Mouse (Mus musculus) forebrain, embryonic 10.5 days (tissue): ENCODE results near the gene Rpusd3. TPM values are rescaled to one million over a fixed set of nuclear protein-coding genes. Genes with fewer than 3 reads are reported as not detected.

Experiments
- DNase-seq: peaks from one replicate; pipeline ENCODE4 v3.0.0-alpha.2; 2017; ENCODE audit warnings: low spot score; ENCODE audit errors: extremely low spot score
- H3K27ac ChIP-seq: fragments of 300-500 bp; sonication (generic); 2 replicates; pipeline ENCODE4 v1.5.1; 2016; ENCODE audit warnings: mild to moderate bottlenecking
- H3K27me3 ChIP-seq: fragments of 300-500 bp; sonication (generic); 2 replicates; pipeline ENCODE4 v1.6.1; 2016; ENCODE audit warnings: mild to moderate bottlenecking; ENCODE audit not compliant: poor library complexity, severe bottlenecking
- H3K36me3 ChIP-seq: fragments of 300-500 bp; sonication (generic); replicated peaks from 2 replicates; pipeline ENCODE4 v1.6.1; 2016; ENCODE audit warnings: mild to moderate bottlenecking, moderate library complexity
- H3K4me1 ChIP-seq: fragments of 300-500 bp; sonication (generic); 2 replicates; pipeline ENCODE4 v1.6.1; 2016
- H3K4me3 ChIP-seq: fragments of 300-500 bp; sonication (generic); 2 replicates; pipeline ENCODE4 v1.5.1; 2016; ENCODE audit warnings: mild to moderate bottlenecking, moderate library complexity
- H3K9me3 ChIP-seq: fragments of 300-500 bp; sonication (generic); 2 replicates; pipeline ENCODE4 v1.6.1; 2016; ENCODE audit warnings: mild to moderate bottlenecking, moderate library complexity
- WGBS: fragments of 180-500 bp; shearing (Covaris S2); methylation state at CpG from one replicate; pipeline ENCODE4 v1.1.7; 2016; 5-methylcytosine and 5-hydroxymethylcytosine counted together
- polyA plus RNA-seq: library from polyadenylated mRNA; unstranded; fragments of >200 nt; fragmentation: Nextera tagmentation; extraction: Ambion mirVana; gene quantifications from 2 replicates; pipeline ENCODE4 v1.2.1, GENCODE M21; 2016

Gene Rpusd3
- polyA plus RNA-seq, 1 experiment from 2014 or later = 38.3 TPM

DNA sequence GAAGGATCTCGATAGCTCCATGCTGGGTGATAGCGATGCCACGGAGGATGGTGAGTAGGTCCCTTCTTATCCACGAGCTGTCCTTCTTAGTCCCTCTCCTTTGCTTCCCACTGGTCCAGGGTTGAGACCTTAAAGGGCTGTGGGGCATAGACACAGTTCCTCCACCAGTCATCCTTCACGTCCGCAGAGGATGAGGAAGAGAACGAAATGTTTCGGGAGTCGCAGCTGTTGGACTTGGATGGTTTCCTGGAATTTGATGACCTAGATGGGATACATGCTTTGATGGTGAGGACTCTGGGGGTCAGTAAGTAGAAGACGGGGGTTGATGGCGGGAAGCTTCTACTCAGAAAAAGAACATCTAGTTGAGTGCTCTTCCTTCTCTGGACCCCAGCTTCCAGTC, 24.3 kb downstream of the Rpusd3 start:
- Histone ChIP-seq H3K4me3 (no peak overlapping the region), H3K36me3 (peaks cover 31% of the 10 kb centered on the region), H3K27ac (no peak overlapping the region), H3K9me3 (no peaks in the 10 kb centered on the region), H3K27me3 (peaks cover 21% of the 10 kb centered on the region), H3K4me1 (peaks cover 22% of the 10 kb centered on the region)
- no peak for DNase-seq
- WGBS = 94% methylated on average over 11 of the region's 11 CpGs

DNA sequence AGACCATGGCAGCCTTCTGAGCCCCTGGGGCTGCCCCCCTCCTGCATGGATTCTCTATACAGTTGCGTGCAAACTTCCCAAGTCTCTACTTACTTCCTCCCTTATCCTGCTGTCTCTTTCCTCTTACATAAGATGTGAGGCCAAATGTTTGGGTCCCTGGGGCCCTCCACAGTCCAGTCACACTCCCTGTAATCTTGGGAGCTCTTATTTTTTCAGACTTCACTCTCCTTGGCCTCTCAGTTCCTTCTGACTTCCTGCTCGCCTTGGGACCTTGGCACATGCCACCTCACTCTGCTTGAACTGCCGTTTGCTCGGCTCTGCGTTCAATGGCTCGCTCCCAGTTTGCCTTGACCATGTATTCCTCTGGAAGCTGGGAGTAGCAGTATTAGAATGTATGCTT, 25.2 kb downstream of the Rpusd3 start:
- no peak for DNase-seq
- peaks cover 22% of the 10 kb centered on the region for H3K4me1 ChIP-seq
- 89% methylated on average over 6 of the region's 6 CpGs for WGBS
- peaks cover 21% of the 10 kb centered on the region for H3K27me3 ChIP-seq
- H3K27ac ChIP-seq = no peak overlapping the region
- H3K9me3 ChIP-seq = no peaks in the 10 kb centered on the region
- peaks cover 38% of the 10 kb centered on the region for H3K36me3 ChIP-seq
- H3K4me3 ChIP-seq = no peak overlapping the region

DNA sequence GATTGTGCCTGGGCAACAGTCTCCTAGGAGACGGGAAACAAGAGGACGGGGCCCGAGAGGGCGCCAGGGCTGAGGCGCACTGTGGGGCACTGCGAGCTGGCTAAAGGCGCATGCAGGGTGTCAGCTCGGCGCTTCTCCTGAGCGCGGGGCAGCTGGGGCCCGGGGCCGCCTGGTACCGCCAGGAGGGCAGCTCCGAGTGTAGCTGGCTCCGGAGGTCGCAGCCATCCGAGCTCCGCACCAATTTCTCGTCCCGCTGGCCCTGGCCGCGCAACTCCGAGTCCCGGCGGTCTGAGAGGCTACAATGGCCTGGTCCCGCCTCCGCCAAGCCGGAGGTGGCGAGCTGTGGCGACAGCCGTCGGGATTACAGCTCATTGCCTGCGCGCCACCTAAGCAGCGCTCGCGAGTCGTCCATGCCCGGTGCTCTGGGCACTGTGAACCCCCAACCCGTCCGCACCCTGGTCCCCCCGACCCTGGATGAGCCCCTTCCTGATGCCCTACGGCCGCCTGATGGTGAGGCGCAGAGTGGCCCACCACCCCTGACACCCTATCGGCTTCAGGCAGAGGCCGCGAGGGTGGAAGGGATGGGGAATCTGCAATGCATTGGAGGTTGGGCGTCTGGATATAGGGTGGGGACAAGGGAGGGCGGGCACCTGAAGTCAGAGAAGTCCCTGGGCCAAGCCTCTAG, 26.6 kb downstream of the Rpusd3 start:
- peak overlapping the region; percentile 61 for H3K4me3 ChIP-seq
- H3K9me3 ChIP-seq = no peaks in the 10 kb centered on the region
- H3K27me3 ChIP-seq = peaks cover 21% of the 10 kb centered on the region
- peaks cover 22% of the 10 kb centered on the region for H3K4me1 ChIP-seq
- peak overlapping the region; percentile 90 for H3K27ac ChIP-seq
- peak; percentile 79 for DNase-seq
- peaks cover 53% of the 10 kb centered on the region for H3K36me3 ChIP-seq
- WGBS = under 1% methylated on average over 51 of the region's 51 CpGs

DNA sequence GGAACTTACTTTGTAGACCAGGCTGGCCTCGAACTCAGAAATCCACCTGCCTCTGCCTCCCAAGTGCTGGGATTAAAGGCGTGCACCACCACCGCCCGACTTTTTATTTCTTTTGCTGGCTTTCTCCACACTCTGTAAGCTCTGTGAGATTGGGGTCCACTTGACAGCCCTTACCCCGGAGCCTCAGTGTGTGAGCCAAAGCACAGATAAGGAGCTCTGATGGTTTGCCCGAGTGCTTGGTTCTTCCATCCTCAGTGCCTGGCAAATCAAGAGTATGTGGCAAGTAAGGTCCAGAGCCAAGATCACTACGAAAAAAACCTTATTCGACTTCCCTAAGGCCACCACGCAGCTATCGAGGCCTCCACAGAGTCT, 27.1 kb downstream of the Rpusd3 start:
- Histone ChIP-seq H3K4me3 (peak overlapping the region; percentile 61), H3K4me1 (peaks cover 22% of the 10 kb centered on the region), H3K27me3 (peaks cover 21% of the 10 kb centered on the region), H3K36me3 (peaks cover 58% of the 10 kb centered on the region), H3K9me3 (no peaks in the 10 kb centered on the region), H3K27ac (peak overlapping the region; percentile 90)
- no peak for DNase-seq
- WGBS = 30% methylated on average over 10 of the region's 10 CpGs

DNA sequence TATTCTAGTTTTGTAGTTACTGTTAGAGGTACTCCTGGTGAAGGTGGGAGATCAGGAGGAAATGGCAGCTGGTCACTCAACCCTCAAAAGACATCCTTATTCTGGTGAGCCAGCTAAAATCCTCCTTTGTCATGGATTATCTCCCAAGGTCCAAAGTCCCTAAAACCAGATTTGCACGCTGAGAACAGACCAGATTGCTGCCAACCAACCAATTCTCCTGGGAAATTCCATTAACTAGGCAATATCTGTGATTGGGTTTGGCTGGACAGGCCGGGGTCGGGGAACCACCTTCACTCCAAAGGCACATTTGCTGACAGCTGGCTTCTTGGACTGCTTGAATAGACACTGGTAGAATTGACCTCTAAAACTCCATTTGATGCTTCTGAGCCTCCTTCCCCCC, 28.4 kb downstream of the Rpusd3 start:
- Histone ChIP-seq H3K27ac (no peak overlapping the region), H3K9me3 (no peaks in the 10 kb centered on the region), H3K36me3 (peaks cover 70% of the 10 kb centered on the region), H3K4me3 (no peak overlapping the region), H3K4me1 (peaks cover 22% of the 10 kb centered on the region), H3K27me3 (peaks cover 21% of the 10 kb centered on the region)
- DNase-seq = no peak
- WGBS = 89% methylated on average over 3 of the region's 3 CpGs

DNA sequence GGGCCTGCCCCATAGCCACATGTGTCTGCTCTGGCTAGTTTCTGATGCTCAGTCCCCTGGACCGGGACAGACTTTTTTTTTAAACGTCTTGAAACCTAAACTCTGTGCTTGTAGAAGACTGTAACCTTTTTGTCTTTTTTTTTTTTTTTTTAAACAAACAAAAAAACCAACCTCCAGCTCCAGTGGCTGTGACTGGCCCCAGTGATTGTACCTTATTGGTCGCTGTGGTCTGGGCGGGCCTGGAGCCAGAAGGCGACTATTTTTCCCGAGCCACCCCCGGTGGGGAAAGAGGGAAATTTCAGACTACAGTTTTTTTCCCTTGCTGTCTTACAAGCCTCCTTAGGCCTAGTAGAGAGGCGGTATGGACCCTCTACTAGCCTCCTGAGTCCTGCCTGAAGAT, 30.2 kb downstream of the Rpusd3 start, which contains the start of gene Ttll3:
Gene Ttll3, plus strand, starts transcription at position 301 of the 400 bp plus-strand sequence.
- Histone ChIP-seq H3K36me3 (peaks cover 75% of the 10 kb centered on the region), H3K27me3 (peaks cover 20% of the 10 kb centered on the region), H3K4me3 (no peak within 1 kb of the TSS), H3K4me1 (peaks cover 22% of the 10 kb centered on the region), H3K9me3 (no peaks in the 10 kb centered on the region), H3K27ac (no peak within 1 kb of the TSS)
- DNase-seq = no peak
- WGBS = 81% methylated on average over 8 of the region's 8 CpGs

DNA sequence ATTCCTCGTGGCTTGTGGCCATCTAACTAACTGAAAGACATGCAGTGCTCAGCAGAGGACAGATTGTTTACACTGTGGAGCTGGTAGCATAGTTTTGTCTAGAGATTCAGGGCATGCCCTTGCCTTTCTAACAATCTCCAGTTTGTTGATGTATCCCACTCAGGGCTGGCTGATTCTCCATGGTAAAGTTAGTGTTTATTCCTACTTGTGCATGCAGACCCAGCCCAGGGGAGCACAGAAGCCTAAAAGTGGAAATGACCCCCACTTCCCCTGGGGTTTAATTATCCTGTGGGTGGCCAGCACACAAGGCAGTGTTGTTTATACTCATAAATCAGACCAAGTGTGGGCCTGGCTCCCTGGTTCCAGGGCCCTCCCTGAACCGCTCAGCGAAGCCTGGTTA, 33.1 kb downstream of the Rpusd3 start:
- Histone ChIP-seq H3K4me3 (no peak overlapping the region), H3K27me3 (0 out of 2 replicates have a peak, but pooled peaks cover 2% of the 10 kb centered on the region), H3K27ac (no peak overlapping the region), H3K9me3 (no peaks in the 10 kb centered on the region), H3K4me1 (no peaks in the 10 kb centered on the region), H3K36me3 (peaks cover 100% of the 10 kb centered on the region)
- 92% methylated on average over 3 of the region's 3 CpGs for WGBS
- DNase-seq = no peak

DNA sequence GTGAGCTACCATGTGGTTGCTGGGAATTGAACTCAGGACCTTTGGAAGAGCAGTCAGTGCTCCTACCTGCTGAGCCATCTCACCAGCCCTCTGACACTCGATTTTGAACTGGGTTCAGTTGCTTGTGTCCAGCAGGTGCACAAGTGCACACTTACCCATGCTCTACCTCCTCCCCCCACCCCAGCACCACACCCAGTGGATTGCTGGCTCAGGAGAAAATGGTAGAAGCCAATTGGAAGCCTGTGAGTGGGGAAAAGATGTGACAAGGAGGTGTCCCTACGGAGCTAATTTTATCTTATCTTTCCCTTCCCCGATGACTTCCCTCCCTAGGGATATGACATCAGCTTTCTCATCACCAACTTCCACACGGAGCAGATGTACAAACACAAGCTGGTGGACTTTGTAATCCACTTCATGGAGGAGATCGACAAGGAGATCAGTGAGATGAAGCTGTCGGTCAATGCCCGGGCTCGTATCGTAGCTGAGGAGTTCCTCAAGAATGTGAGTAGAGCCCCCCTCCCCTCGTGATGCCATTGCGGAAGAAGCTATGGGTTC, 33.9 kb downstream of the Rpusd3 start:
- Histone ChIP-seq H3K27ac (no peak overlapping the region), H3K4me1 (no peaks in the 10 kb centered on the region), H3K27me3 (no peaks in the 10 kb centered on the region), H3K4me3 (no peak overlapping the region), H3K9me3 (no peaks in the 10 kb centered on the region), H3K36me3 (peaks cover 100% of the 10 kb centered on the region)
- DNase-seq = no peak
- 93% methylated on average over 11 of the region's 11 CpGs for WGBS

DNA sequence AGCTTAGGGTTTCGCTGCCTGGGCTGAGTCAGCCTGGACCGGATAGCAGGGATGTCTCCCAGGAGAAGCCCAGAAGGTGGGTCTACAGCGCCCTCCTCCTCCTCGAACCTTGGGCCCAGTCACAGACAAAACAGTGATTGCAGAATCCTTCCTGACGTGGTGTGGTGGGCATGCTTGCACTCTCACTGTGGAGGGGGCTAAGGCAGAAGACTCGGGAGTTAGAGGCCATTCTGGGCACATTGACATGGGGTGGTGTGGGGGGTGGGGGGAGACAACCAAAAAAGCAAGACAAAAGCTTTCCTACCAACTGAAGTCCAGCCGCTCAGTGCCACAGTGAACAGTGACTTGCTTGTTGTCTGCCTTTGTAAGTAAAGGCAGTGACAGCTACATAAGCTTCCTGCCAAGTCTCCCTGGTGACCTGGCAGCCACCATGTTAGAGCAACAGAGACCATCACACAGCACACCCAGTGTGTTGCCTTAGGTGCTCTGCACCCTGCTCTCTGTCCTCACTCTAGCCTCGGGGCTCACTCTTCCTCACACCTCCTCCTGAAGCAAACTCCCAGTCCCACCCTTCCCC, 34.7 kb downstream of the Rpusd3 start:
- DNase-seq = no peak
- Histone ChIP-seq H3K4me3 (no peak overlapping the region), H3K36me3 (peaks cover 94% of the 10 kb centered on the region), H3K9me3 (no peaks in the 10 kb centered on the region), H3K27me3 (no peaks in the 10 kb centered on the region), H3K4me1 (peaks cover 2% of the 10 kb centered on the region), H3K27ac (no peak overlapping the region)
- WGBS = 88% methylated on average over 8 of the region's 8 CpGs

DNA sequence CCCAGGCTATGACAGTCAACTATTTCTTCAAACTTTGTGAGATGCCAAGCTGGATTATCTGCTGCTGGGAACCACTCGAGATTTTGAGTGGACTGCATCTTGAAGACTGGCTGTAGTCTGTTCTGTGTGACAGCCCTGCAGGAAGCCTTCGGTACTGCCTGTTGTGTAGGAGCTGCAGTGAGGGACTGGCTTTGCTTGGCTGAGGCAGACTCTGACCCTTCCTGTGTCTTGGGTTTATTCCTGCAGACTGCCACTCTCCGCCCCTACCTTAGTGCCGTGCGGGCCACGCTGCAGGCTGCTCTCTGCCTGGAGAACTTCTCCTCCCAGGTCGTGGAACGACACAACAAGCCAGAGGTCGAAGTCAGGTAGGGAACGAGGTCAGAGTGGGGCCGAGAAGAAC, 38.7 kb downstream of the Rpusd3 start:
- WGBS = 94% methylated on average over 11 of the region's 11 CpGs
- H3K27me3 ChIP-seq = no peaks in the 10 kb centered on the region
- no peak for DNase-seq
- H3K4me3 ChIP-seq = no peak overlapping the region
- H3K9me3 ChIP-seq = no peaks in the 10 kb centered on the region
- peaks cover 23% of the 10 kb centered on the region for H3K4me1 ChIP-seq
- no peak overlapping the region for H3K27ac ChIP-seq
- H3K36me3 ChIP-seq = peaks cover 60% of the 10 kb centered on the region

DNA sequence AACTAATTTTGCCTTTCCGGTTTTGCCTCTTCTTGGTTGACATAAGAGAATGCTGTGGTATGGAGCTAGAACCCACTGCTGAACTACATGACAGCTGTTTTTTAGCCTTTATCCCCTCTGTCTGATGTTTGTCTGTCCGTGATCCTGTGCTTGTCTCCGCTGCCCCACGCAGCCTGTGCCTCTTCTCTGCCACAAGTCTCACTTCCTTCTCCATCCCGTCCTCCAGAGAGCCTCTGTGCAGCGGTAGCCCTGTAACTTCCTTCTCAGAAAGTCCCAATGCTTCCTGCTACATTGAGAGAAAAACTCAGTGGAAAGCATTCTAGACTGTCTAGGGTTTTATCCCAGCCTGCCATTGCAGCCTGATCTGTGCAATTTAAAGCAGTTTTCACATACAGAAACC, 39.9 kb downstream of the Rpusd3 start:
- H3K9me3 ChIP-seq = no peaks in the 10 kb centered on the region
- H3K4me3 ChIP-seq = peak overlapping the region; percentile 99
- no peak overlapping the region for H3K27ac ChIP-seq
- DNase-seq = no peak
- no peaks in the 10 kb centered on the region for H3K27me3 ChIP-seq
- 84% methylated on average over 6 of the region's 6 CpGs for WGBS
- H3K36me3 ChIP-seq = peaks cover 60% of the 10 kb centered on the region
- H3K4me1 ChIP-seq = peaks cover 23% of the 10 kb centered on the region

DNA sequence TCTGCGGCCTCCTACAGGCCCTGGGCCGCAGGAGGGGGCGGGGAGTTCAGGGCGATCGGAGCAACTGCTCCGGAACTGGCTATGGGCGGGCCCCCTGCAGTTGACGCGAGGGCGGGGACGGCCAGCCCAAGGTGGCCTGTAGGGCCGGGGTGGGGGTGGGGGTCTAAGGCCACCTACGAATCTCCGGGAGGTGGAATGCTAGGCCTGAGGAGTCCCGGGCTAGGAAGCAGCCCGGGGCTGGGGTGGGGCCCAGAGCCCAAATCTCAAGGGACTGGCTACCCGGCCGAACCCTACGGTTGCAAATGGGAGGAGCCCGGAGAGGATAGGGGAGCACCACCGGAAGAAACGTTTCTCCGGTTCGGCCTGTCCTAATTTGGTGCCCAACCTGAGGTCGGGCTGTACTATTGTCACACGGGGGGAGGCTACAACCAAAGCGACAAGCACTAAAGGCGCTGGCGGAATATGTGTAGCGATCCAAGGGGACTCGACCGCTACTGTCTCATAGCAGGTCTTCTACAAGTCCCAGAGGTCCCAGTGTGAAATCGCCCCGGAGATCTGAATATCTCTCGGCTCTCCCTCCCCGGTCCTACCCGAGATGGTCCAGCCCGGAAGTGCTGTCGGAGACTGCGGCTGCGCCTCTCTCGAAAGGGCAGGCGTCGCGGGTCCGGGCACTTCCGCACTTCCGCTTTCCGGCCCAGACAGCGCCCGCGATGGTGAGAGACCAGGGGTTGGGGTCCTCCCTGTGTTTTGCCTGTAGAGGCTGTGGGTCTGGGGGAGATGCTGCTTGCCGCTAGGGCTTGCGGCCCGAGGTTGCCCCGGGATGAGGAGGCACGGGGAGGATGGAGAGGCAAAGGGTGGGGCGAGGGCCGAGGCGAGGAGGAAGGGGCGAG, 41.4 kb downstream of the Rpusd3 start, which contains the start of the genes Tada3 and Arpc4:
Gene Tada3, minus strand, starts transcription at position 388 of the 890 bp plus-strand sequence.
Gene Arpc4, plus strand, starts transcription at position 620 of the 890 bp plus-strand sequence.
- under 1% methylated on average over 61 of the region's 61 CpGs for WGBS
- Histone ChIP-seq H3K4me3 (peak within 1 kb of the TSS; percentile 99), H3K4me1 (peaks cover 23% of the 10 kb centered on the region), H3K27ac (peak within 1 kb of the TSS; percentile 100), H3K27me3 (no peaks in the 10 kb centered on the region), H3K9me3 (no peaks in the 10 kb centered on the region), H3K36me3 (peaks cover 60% of the 10 kb centered on the region)
- DNase-seq = peak; percentile 93
